Mouse (Mus musculus) layer of hippocampus, adult 2 months (tissue): ENCODE measurements around the gene Ank3. TPM values are rescaled to one million over a fixed set of nuclear protein-coding genes. Genes with fewer than 3 reads are reported as not detected.

Experiments used
- DNase-seq, 2 experiments: peaks; one replicate each; pipeline ENCODE4 v3.0.0; 2022; ENCODE audit warnings: low spot score in 2 of 2
- H3K27ac ChIP-seq: fragments of 200-600 bp; 2 replicates; pipeline ENCODE4 v1.8.1; 2022
- H3K4me3 ChIP-seq: fragments of 200-600 bp; 2 replicates; pipeline ENCODE4 v1.8.1; 2022; ENCODE audit warnings: mild to moderate bottlenecking
- CTCF ChIP-seq: fragments of 200-600 bp; conservative IDR thresholded peaks from 2 replicates; pipeline ENCODE4 v1.8.1; 2022; ENCODE audit warnings: antibody characterized with exemption, mild to moderate bottlenecking, moderate library complexity
- total RNA-seq, 2 experiments: library from RNA; stranded (reverse); gene quantifications; 2 replicates each; pipeline ENCODE4 v1.2.3; 2021

Ank3 gene
- total RNA-seq, 2 experiments from 2014 or later, result 474 to 477 TPM

GRCm38 (mm10) chr10:69535931-69536200 lies 137.3 kb downstream of the Ank3 start:
- Histone ChIP-seq H3K27ac (peak overlapping the region; percentile 96), H3K4me3 (peak overlapping the region; percentile 80)
- TF ChIP-seq CTCF, result no peak; the same call in 1 of the 2 replicates
- no peak for DNase-seq

GRCm38 (mm10) chr10:69536372-69537075 lies 138.0 kb downstream of the Ank3 start:
- Histone ChIP-seq H3K4me3 (peak overlapping the region; percentile 80), H3K27ac (peak overlapping the region; percentile 96)
- DNase-seq, result no peak
- TF ChIP-seq CTCF, result no peak

- no peak overlapping the region for H3K27ac ChIP-seq
Measured at GRCm38 (mm10) chr10:69538236-69538635, 139.7 kb downstream of the Ank3 start.

GRCm38 (mm10) chr10:69542439-69542838 lies 143.9 kb downstream of the Ank3 start:
- no peak for DNase-seq
- no peak overlapping the region for H3K4me3 ChIP-seq
- TF ChIP-seq CTCF, result no peak
- no peak overlapping the region for H3K27ac ChIP-seq

More at GRCm38 (mm10) chr10:69538236-69538635, 139.7 kb downstream of the Ank3 start:
- H3K4me3 ChIP-seq, result no peak overlapping the region
- no peak for DNase-seq
- no peak for TF ChIP-seq CTCF

GRCm38 (mm10) chr10:69543876-69544620 lies 145.5 kb downstream of the Ank3 start:
- Histone ChIP-seq H3K4me3 (no peak overlapping the region), H3K27ac (peak overlapping the region; percentile 49; the same call in 1 of the 2 replicates)
- DNase-seq, result no peak
- TF ChIP-seq CTCF, result no peak

GRCm38 (mm10) chr10:69544653-69545052 lies 146.1 kb downstream of the Ank3 start:
- no peak for TF ChIP-seq CTCF
- peak; percentile 39 to 44 for DNase-seq
- peak overlapping the region; percentile 49 for H3K27ac ChIP-seq
- no peak overlapping the region for H3K4me3 ChIP-seq

- no peak for TF ChIP-seq CTCF
- H3K27ac ChIP-seq, result peak overlapping the region; percentile 11; the same call in 1 of the 2 replicates
- no peak overlapping the region for H3K4me3 ChIP-seq
- peak in 1 of 2 experiments; percentile 7 for DNase-seq
Measured at GRCm38 (mm10) chr10:69545936-69546335, 147.4 kb downstream of the Ank3 start.

GRCm38 (mm10) chr10:69546643-69547042 lies 148.1 kb downstream of the Ank3 start:
- no peak overlapping the region for H3K4me3 ChIP-seq
- no peak for TF ChIP-seq CTCF

GRCm38 (mm10) chr10:69548771-69549170 lies 150.2 kb downstream of the Ank3 start:
- no peak overlapping the region for H3K4me3 ChIP-seq
- TF ChIP-seq CTCF, result no peak
- no peak for DNase-seq
- H3K27ac ChIP-seq, result no peak overlapping the region

More at GRCm38 (mm10) chr10:69546643-69547042, 148.1 kb downstream of the Ank3 start:
- DNase-seq, result no peak
- H3K27ac ChIP-seq, result no peak overlapping the region

- TF ChIP-seq CTCF, result no peak
- DNase-seq, result no peak
- Histone ChIP-seq H3K27ac (no peak overlapping the region), H3K4me3 (no peak overlapping the region)
Measured at GRCm38 (mm10) chr10:69549221-69549620, 150.6 kb downstream of the Ank3 start.

- no peak for DNase-seq
- no peak overlapping the region for H3K4me3 ChIP-seq
- H3K27ac ChIP-seq, result no peak overlapping the region
- no peak for TF ChIP-seq CTCF
Measured at GRCm38 (mm10) chr10:69550824-69551223, 152.3 kb downstream of the Ank3 start.

- TF ChIP-seq CTCF, result no peak
- no peak for DNase-seq
- Histone ChIP-seq H3K4me3 (no peak overlapping the region), H3K27ac (no peak overlapping the region)
Measured at GRCm38 (mm10) chr10:69553091-69553490, 154.5 kb downstream of the Ank3 start.

GRCm38 (mm10) chr10:69555592-69555991 lies 157.0 kb downstream of the Ank3 start:
- DNase-seq, result no peak
- no peak for TF ChIP-seq CTCF
- no peak overlapping the region for H3K27ac ChIP-seq
- H3K4me3 ChIP-seq, result no peak overlapping the region

GRCm38 (mm10) chr10:69556278-69556677 lies 157.7 kb downstream of the Ank3 start:
- peak; percentile 86 for TF ChIP-seq CTCF
- peak in 1 of 2 experiments; percentile 48 for DNase-seq
- no peak overlapping the region for H3K27ac ChIP-seq
- no peak overlapping the region for H3K4me3 ChIP-seq
